Mouse (Mus musculus) kidney, postnatal 36 days (tissue): Measurements from ENCODE around the gene Cacna1d.

ENCODE experiments used
- DNase-seq, 2 experiments: peaks; one replicate each; pipeline ENCODE4 v3.0.0; 2021 to 2022; ENCODE audit warnings: mixed read lengths in 2 of 2

Gene Cacna1d

GRCm38 (mm10) chr14:30255701-30256400 lies 235.4 kb downstream of the Cacna1d start:
- no peak for DNase-seq

GRCm38 (mm10) chr14:30254776-30255175 lies 236.5 kb downstream of the Cacna1d start:
- DNase-seq: no peak

- DNase-seq: no peak
Observed at GRCm38 (mm10) chr14:30252824-30253223, 238.4 kb downstream of the Cacna1d start.

- DNase-seq: no peak
Observed at GRCm38 (mm10) chr14:30251351-30251750, 239.9 kb downstream of the Cacna1d start.

- DNase-seq: no peak
Observed at GRCm38 (mm10) chr14:30249591-30249990, 241.7 kb downstream of the Cacna1d start.

GRCm38 (mm10) chr14:30248811-30249210 lies 242.4 kb downstream of the Cacna1d start:
- DNase-seq: no peak

GRCm38 (mm10) chr14:30248121-30248520 lies 243.1 kb downstream of the Cacna1d start:
- DNase-seq: no peak

- no peak for DNase-seq
Observed at GRCm38 (mm10) chr14:30247606-30248005, 243.6 kb downstream of the Cacna1d start.

- DNase-seq: no peak
Observed at GRCm38 (mm10) chr14:30244776-30245175, 246.5 kb downstream of the Cacna1d start.

GRCm38 (mm10) chr14:30242818-30243205 lies 248.4 kb downstream of the Cacna1d start:
- no peak for DNase-seq

GRCm38 (mm10) chr14:30242166-30242817 lies 249.0 kb downstream of the Cacna1d start:
- no peak for DNase-seq

- no peak for DNase-seq
Observed at GRCm38 (mm10) chr14:30240916-30241515, 250.2 kb downstream of the Cacna1d start.

- no peak for DNase-seq
Observed at GRCm38 (mm10) chr14:30238807-30239206, 252.4 kb downstream of the Cacna1d start.

- no peak for DNase-seq
Observed at GRCm38 (mm10) chr14:30225161-30225560, 266.1 kb downstream of the Cacna1d start.

GRCm38 (mm10) chr14:30222101-30222500 lies 269.2 kb downstream of the Cacna1d start:
- DNase-seq: no peak

GRCm38 (mm10) chr14:30219851-30220250 lies 271.4 kb downstream of the Cacna1d start:
- DNase-seq: no peak

GRCm38 (mm10) chr14:30218114-30218513 lies 273.1 kb downstream of the Cacna1d start:
- DNase-seq: peak in 1 of 2 experiments; percentile 19

GRCm38 (mm10) chr14:30217124-30217523 lies 274.1 kb downstream of the Cacna1d start:
- DNase-seq: no peak

- no peak for DNase-seq
Observed at GRCm38 (mm10) chr14:30208156-30208555, 283.1 kb downstream of the Cacna1d start.

- DNase-seq: no peak
Observed at GRCm38 (mm10) chr14:30205821-30206220, 285.4 kb downstream of the Cacna1d start.

- no peak for DNase-seq
Observed at GRCm38 (mm10) chr14:30204526-30204925, 286.7 kb downstream of the Cacna1d start.

GRCm38 (mm10) chr14:30200310-30200709 lies 290.9 kb downstream of the Cacna1d start:
- no peak for DNase-seq

GRCm38 (mm10) chr14:30198882-30199281 lies 292.4 kb downstream of the Cacna1d start:
- no peak for DNase-seq

GRCm38 (mm10) chr14:30198116-30198515 lies 293.1 kb downstream of the Cacna1d start:
- no peak for DNase-seq
